Mouse (Mus musculus) stomach, embryonic 14.5 days (tissue): Measurements from ENCODE around the gene Gm28308. TPM values are rescaled to one million over a fixed set of nuclear protein-coding genes. Genes with fewer than 3 reads are reported as not detected.

Experiments
- ATAC-seq: fragments of 200-750 bp; cut with Nextera tagmentation; 2 replicates; pipeline ENCODE4 v1.8.0; 2017; ENCODE audit warnings: low read depth, moderate TSS enrichment; ENCODE audit not compliant: insufficient number of reproducible peaks, insufficient read depth, low FRiP score
- H3K27ac ChIP-seq: fragments of 300-500 bp; sonication (generic); 2 replicates; pipeline ENCODE4 v1.5.1; 2014; ENCODE audit warnings: mild to moderate bottlenecking, low read length, moderate library complexity, mixed read lengths
- H3K27me3 ChIP-seq: fragments of 300-500 bp; sonication (generic); 2 replicates; pipeline ENCODE4 v1.6.1; 2014; ENCODE audit warnings: low read length, control low read depth, mixed read lengths; ENCODE audit not compliant: control insufficient read depth, insufficient read depth
- H3K36me3 ChIP-seq: fragments of 300-500 bp; sonication (generic); 2 replicates; pipeline ENCODE4 v1.6.1; 2014; ENCODE audit warnings: mild to moderate bottlenecking, control low read depth, low read length, moderate library complexity, mixed read lengths; ENCODE audit not compliant: control insufficient read depth, insufficient read depth
- H3K4me1 ChIP-seq: fragments of 300-500 bp; sonication (generic); 2 replicates; pipeline ENCODE4 v1.6.1; 2014; ENCODE audit warnings: low read length, control low read depth, mixed read lengths; ENCODE audit not compliant: control insufficient read depth, insufficient read depth
- H3K4me2 ChIP-seq: fragments of 300-500 bp; sonication (generic); replicated peaks from 2 replicates; pipeline ENCODE4 v1.6.1; 2014; ENCODE audit warnings: low read depth, low read length, control low read depth
- H3K4me3 ChIP-seq: fragments of 300-500 bp; sonication (generic); 2 replicates; pipeline ENCODE4 v1.5.1; 2014; ENCODE audit warnings: low read depth, low read length, control low read depth
- H3K9ac ChIP-seq: fragments of 300-500 bp; sonication (generic); replicated peaks from 2 replicates; pipeline ENCODE4 v1.6.1; 2014; ENCODE audit warnings: low read depth, mild to moderate bottlenecking, control low read depth, low read length, moderate library complexity, mixed read lengths
- H3K9me3 ChIP-seq: fragments of 300-500 bp; sonication (generic); 2 replicates; pipeline ENCODE4 v1.6.1; 2016; ENCODE audit warnings: low read depth, low read length, control low read depth; ENCODE audit not compliant: control insufficient read depth
- WGBS: fragments of 180-500 bp; shearing (Covaris S2); extraction: QIAGEN DNeasy Blood & Tissue Kit; methylation state at CpG from one replicate; pipeline ENCODE4 v1.1.7; 2014; 5-methylcytosine and 5-hydroxymethylcytosine counted together
- polyA plus RNA-seq: library from polyadenylated mRNA; unstranded; fragments of >200 nt; fragmentation: Nextera tagmentation; extraction: Ambion mirVana; gene quantifications from 2 replicates; pipeline ENCODE4 v1.2.1, GENCODE M21; 2014

Gm28308 gene
- polyA plus RNA-seq, 1 experiment from 2014 or later: not detected

- H3K4me3 ChIP-seq: no peak overlapping the region
- H3K9me3 ChIP-seq: no peaks in the 10 kb centered on the region
- no peak for ATAC-seq
- H3K36me3 ChIP-seq: no peaks in the 10 kb centered on the region
- WGBS: 2% methylated on average over 9 of the region's 9 CpGs
- H3K9ac ChIP-seq: no peak overlapping the region
- H3K27ac ChIP-seq: no peak overlapping the region
- no peak overlapping the region for H3K4me2 ChIP-seq
- H3K4me1 ChIP-seq: no peaks in the 10 kb centered on the region; the same call in 1 of the 2 replicates
- peaks cover 65% of the 10 kb centered on the region for H3K27me3 ChIP-seq
Measured at GRCm38 (mm10) chr6:52241001-52241621, 28.0 kb upstream of the Gm28308 start.

GRCm38 (mm10) chr6:52240389-52241000, 27.4 kb upstream of the Gm28308 start, which contains the start of gene Hoxa10:
TSS of gene Hoxa10 (minus strand) at chr6:52240854.
- Histone ChIP-seq H3K4me1 (no peaks in the 10 kb centered on the region; the same call in 1 of the 2 replicates), H3K27me3 (peaks cover 65% of the 10 kb centered on the region), H3K4me3 (peak within 1 kb of the TSS; percentile 14), H3K9me3 (no peaks in the 10 kb centered on the region), H3K36me3 (no peaks in the 10 kb centered on the region), H3K4me2 (peak within 1 kb of the TSS; percentile 20; the same call in 1 of the 2 replicates), H3K9ac (no peak within 1 kb of the TSS), H3K27ac (no peak within 1 kb of the TSS)
- no peak for ATAC-seq
- WGBS: 1% methylated on average over 35 of the region's 35 CpGs

- peak overlapping the region; percentile 20; the same call in 1 of the 2 replicates for H3K4me2 ChIP-seq
- ATAC-seq: no peak
- H3K36me3 ChIP-seq: no peaks in the 10 kb centered on the region
- H3K9ac ChIP-seq: no peak overlapping the region
- H3K9me3 ChIP-seq: no peaks in the 10 kb centered on the region
- peak overlapping the region; percentile 14 for H3K4me3 ChIP-seq
- 3% methylated on average over 30 of the region's 30 CpGs for WGBS
- no peak overlapping the region for H3K27ac ChIP-seq
- peaks cover 65% of the 10 kb centered on the region for H3K27me3 ChIP-seq
- no peaks in the 10 kb centered on the region; the same call in 1 of the 2 replicates for H3K4me1 ChIP-seq
Measured at GRCm38 (mm10) chr6:52239625-52240388, 26.7 kb upstream of the Gm28308 start.

GRCm38 (mm10) chr6:52238976-52239375, 25.8 kb upstream of the Gm28308 start:
- Histone ChIP-seq H3K9ac (no peak overlapping the region), H3K9me3 (no peaks in the 10 kb centered on the region), H3K36me3 (no peaks in the 10 kb centered on the region), H3K27me3 (peaks cover 71% of the 10 kb centered on the region), H3K4me1 (peaks cover 2% of the 10 kb centered on the region; the same call in 1 of the 2 replicates), H3K27ac (no peak overlapping the region), H3K4me2 (no peak overlapping the region), H3K4me3 (no peak overlapping the region)
- WGBS: 2% methylated on average over 7 of the region's 7 CpGs
- no peak for ATAC-seq

GRCm38 (mm10) chr6:52238155-52238545, 25.0 kb upstream of the Gm28308 start:
- no peak overlapping the region for H3K4me2 ChIP-seq
- ATAC-seq: no peak
- 2% methylated on average over 7 of the region's 7 CpGs for WGBS
- no peaks in the 10 kb centered on the region for H3K9me3 ChIP-seq
- peaks cover 71% of the 10 kb centered on the region for H3K27me3 ChIP-seq
- H3K4me3 ChIP-seq: no peak overlapping the region
- no peaks in the 10 kb centered on the region for H3K36me3 ChIP-seq
- peaks cover 3% of the 10 kb centered on the region; the same call in 1 of the 2 replicates for H3K4me1 ChIP-seq
- H3K27ac ChIP-seq: no peak overlapping the region
- no peak overlapping the region for H3K9ac ChIP-seq

- no peaks in the 10 kb centered on the region for H3K9me3 ChIP-seq
- no peaks in the 10 kb centered on the region for H3K36me3 ChIP-seq
- H3K27me3 ChIP-seq: peaks cover 71% of the 10 kb centered on the region
- no peak overlapping the region for H3K4me3 ChIP-seq
- 8% methylated on average over 10 of the region's 10 CpGs for WGBS
- H3K27ac ChIP-seq: no peak overlapping the region
- no peak overlapping the region for H3K9ac ChIP-seq
- H3K4me2 ChIP-seq: no peak overlapping the region
- peaks cover 3% of the 10 kb centered on the region; the same call in 1 of the 2 replicates for H3K4me1 ChIP-seq
- ATAC-seq: no peak
Measured at GRCm38 (mm10) chr6:52237346-52238154, 24.4 kb upstream of the Gm28308 start.

GRCm38 (mm10) chr6:52236806-52237205, 23.7 kb upstream of the Gm28308 start:
- Histone ChIP-seq H3K4me2 (no peak overlapping the region), H3K9ac (no peak overlapping the region), H3K4me1 (peaks cover 3% of the 10 kb centered on the region; the same call in 1 of the 2 replicates), H3K36me3 (no peaks in the 10 kb centered on the region), H3K4me3 (no peak overlapping the region), H3K27me3 (peaks cover 73% of the 10 kb centered on the region), H3K27ac (no peak overlapping the region), H3K9me3 (no peaks in the 10 kb centered on the region)
- 14% methylated on average over 3 of the region's 3 CpGs for WGBS
- no peak for ATAC-seq

- Histone ChIP-seq H3K36me3 (no peaks in the 10 kb centered on the region), H3K9me3 (no peaks in the 10 kb centered on the region), H3K4me1 (peaks cover 3% of the 10 kb centered on the region; the same call in 1 of the 2 replicates), H3K4me2 (no peak overlapping the region), H3K27me3 (peaks cover 68% of the 10 kb centered on the region), H3K9ac (no peak overlapping the region), H3K27ac (no peak overlapping the region), H3K4me3 (no peak overlapping the region)
- WGBS: 18% methylated on average over 6 of the region's 6 CpGs
- no peak for ATAC-seq
Measured at GRCm38 (mm10) chr6:52235866-52236265, 22.7 kb upstream of the Gm28308 start.
